Mouse (Mus musculus): ENCODE data around the gene Gpd1. TPM values are rescaled to one million over a fixed set of nuclear protein-coding genes. Genes with fewer than 3 reads are reported as not detected.

Gene Gpd1
- total RNA-seq, 2 experiments from 2014 or later = 135 to 146 TPM

- DNase-seq = peak; percentile 94
Measured at GRCm38 (mm10) chr15:99701999-99702900, 15.1 kb upstream of the Gpd1 start, which contains the start of gene Smarcd1. Gene Smarcd1, plus strand, starts transcription at chr15:99702129.

GRCm38 (mm10) chr15:99703104-99703503 is 14.2 kb upstream of the Gpd1 start:
- no peak for DNase-seq

- DNase-seq = no peak
Measured at GRCm38 (mm10) chr15:99703676-99704040, 13.7 kb upstream of the Gpd1 start.

GRCm38 (mm10) chr15:99704041-99704681 is 13.2 kb upstream of the Gpd1 start:
- DNase-seq = peak in 1 of 2 experiments; percentile 59

DNA sequence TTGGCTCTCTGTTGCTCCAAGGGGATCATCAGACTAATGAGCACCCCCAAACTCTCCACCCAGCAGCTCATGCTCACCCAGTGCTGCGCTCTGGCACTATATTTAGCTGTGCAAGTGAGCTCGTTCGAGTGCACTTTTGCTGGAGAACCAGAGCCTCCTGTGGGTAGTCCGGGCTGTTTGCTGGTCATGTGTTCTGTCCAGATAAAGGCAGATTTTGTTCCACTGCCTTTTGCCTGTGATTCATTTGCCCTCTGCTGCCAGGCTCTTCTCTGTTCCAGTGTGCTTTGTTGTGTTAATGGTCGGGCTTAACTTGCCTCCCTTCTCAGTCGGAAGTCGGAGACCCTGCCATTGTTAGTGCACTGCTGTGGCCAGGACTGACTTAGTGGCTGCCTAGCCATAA is 12.4 kb upstream of the Gpd1 start:
- no peak for DNase-seq

- peak in 1 of 2 experiments; percentile 62 for DNase-seq
Measured at GRCm38 (mm10) chr15:99705440-99706048, 11.8 kb upstream of the Gpd1 start, which contains the start of gene Gm17349. Gene Gm17349, minus strand, starts transcription at chr15:99705490.

- no peak for DNase-seq
Measured at GRCm38 (mm10) chr15:99708176-99708575, 9.1 kb upstream of the Gpd1 start.

DNA sequence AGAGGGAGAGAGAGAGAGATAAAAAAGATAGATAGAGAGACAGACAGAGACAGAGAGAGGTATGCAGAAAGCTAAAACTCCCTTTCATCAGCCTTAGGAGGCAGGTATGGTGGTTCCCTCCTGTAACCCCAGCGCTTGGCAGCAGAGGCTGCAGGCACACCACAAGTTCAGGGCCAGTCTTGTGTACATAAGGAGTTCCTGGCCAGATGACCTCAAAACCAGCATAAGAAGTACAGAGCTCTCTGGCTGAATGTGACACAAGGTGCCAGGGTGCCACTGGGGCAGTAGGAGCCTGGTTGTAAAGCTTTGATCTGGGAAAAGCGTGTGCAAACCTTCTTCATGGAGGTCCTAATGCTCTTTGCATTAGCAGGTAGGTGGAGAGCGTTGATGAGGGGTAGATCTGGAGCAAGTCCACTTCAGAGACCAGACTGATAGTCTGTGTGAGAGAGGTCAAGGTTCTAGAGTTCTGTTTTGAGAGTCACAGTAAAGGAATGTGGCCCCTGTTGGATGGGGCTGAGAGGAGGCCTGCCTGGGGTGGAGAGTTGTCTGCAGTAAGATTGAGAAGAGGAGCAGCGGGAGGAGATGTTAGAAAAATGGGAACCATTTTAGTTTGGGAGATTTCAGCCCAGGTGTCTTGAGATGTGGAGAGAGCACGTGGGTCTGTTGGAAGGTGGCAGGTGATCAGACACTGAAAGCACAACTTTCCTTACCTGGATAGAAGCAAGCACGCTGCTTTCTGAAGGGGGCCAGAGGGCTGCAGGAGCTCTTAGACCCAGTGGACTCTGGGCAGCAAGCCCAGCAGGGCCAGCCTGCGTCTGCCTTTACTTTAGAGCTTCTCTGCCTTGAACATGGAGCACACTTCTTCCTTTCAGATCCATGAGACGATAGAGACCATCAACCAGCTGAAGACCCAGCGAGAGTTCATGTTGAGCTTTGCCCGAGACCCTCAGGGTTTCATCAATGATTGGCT is 6.8 kb upstream of the Gpd1 start:
- no peak for DNase-seq

- no peak for DNase-seq
Measured at GRCm38 (mm10) chr15:99711491-99711890, 5.8 kb upstream of the Gpd1 start.

GRCm38 (mm10) chr15:99712666-99713559 is 4.4 kb upstream of the Gpd1 start:
- DNase-seq = no peak

DNA sequence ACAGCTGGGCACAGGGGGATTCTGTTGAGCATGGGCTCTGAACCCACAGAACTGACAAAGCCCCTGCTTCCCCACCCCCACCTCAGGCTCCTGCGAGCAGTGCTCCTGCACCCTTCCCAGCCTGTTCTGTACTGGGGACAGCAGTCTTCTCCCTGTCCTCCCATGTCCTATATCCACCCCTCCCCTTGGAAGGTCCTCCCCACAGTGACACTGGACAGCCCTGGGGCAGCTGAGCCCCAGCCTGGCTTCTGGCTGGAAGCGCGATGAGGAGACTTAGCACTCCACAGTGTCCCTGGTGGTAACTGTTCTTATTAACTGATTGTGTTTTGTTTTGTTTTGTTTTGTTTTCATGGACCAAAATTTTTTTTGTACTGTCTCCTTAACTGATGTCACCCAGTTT is 3.7 kb upstream of the Gpd1 start:
- DNase-seq = no peak

DNA sequence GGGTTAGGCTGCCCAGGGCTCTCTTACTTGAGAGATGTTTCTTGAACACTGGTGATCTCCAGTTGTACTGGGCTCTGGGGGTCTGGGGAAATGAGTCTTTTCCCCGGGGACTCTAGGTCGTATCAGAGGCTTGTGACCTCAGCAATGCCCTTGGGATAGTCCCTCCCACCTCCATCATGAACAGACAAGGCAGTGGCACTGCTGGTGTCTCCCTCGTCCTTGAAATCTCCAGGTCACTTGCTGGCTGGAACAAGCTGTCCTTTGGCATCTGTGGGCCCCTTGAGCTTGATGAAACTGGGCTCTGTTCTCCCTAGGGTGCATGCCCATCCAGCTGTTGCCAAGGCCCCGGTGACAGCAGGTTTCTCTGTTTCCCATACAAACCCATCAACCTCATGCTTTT is 3.1 kb upstream of the Gpd1 start:
- no peak for DNase-seq

GRCm38 (mm10) chr15:99714858-99715257 is 2.5 kb upstream of the Gpd1 start:
- DNase-seq = peak; percentile 80

- DNase-seq = peak; percentile 83 to 88
Measured at GRCm38 (mm10) chr15:99715361-99715865, 1.9 kb upstream of the Gpd1 start.

DNA sequence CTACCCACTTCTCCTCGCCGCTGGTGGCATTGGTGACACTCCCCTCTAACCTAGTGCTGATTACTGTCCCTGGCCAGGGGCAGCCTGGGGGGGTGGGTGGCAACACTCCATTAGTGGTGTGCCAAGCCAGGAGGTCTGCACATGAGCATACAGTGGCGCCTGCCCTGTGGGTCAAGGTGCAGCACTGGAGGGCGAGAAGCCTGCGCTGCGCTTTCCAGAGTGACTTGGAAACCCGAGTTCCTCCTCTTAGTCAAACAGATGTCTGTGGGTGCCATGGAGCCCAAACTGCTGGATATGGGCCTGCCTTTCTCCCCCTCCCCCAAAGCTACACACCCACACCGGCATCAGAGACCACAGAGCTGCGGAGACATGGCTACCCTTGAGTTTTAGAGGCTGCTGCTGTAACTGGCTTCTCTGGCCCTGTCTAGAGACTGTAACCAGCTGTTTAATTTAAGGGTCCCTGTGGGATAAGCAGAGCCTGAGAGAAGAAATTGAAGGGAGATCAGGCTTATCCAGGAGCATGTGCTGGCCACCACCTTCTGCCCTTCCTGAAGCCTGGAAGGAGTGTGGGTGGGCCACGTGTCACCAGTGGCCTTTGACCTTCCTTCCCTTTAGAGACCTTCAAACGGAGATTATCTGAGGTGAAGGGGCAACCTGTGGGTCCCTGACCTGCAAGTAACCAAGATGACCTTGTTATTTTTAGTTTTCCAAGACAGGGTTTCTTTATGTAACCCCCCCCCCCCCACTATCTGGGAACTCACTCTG is 1.2 kb upstream of the Gpd1 start:
- no peak for DNase-seq

DNA sequence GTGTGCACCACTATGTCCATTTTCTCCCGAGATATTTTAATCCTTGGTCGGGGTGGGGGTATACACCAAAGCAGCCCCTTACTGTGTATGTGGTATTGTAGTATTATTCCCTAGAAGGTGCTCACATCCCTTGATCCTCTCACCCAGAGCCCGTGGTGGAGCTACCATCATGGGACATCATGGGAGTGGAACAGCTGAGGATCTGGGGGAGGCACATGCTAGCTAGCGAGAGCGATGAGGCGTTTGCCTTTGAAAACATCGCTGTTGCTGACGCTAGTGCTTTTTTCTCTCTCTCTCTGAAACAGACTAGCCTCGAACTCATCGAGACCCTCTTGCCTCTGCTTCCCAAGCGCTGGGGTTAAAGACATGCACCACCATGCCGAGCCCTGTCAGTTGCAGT is 501 bp upstream of the Gpd1 start:
- no peak for DNase-seq

DNA sequence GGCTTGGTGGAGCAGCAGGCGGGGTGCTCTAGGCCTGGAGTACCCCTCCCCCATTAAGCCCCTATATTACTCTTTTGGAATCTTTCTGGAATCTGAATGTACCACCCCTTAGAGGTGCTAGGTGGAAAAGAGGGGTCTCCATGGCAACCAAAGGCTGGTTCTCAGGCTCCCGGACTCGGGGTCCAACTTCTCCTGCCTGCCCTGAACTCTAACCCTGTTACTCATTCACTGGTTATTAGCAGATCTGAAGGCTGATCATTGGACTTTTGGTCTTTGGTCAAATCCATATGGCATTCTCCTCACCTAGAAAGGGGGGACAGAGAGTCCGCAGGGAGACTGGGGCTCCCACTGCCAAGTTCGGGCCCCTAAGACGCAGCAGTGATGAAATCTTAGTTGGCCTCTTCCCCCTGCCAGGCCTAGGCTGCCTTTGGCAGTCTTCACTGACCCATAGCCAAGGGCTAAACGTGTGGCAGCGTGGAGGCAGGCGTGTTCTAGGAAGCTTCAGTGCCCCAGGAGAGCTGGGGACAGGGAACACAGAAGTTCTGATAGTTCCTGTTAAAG is 1.2 kb downstream of the Gpd1 start:
- no peak for DNase-seq

GRCm38 (mm10) chr15:99719865-99720264 is 2.5 kb downstream of the Gpd1 start:
- DNase-seq = no peak

GRCm38 (mm10) chr15:99721921-99722743 is 4.8 kb downstream of the Gpd1 start:
- DNase-seq = no peak

Measured in layer of hippocampus, postnatal 36 days (tissue).